Mouse (Mus musculus): ENCODE data around the gene 5830473C10Rik. TPM values are rescaled to one million over a fixed set of nuclear protein-coding genes. Genes with fewer than 3 reads are reported as not detected.

Gene 5830473C10Rik
- polyA plus RNA-seq, 1 experiment: not detected

GRCm38 (mm10) chr5:90594945-90595344, 34.0 kb downstream of the 5830473C10Rik start:
- Histone ChIP-seq H3K36me3 (ENCODE audit: control insufficient read depth, insufficient read depth) (no peaks in the 10 kb centered on the region), H3K79me3 (ENCODE audit: low read depth) (no peaks in the 10 kb centered on the region), H3K4me3 (ENCODE audit: insufficient read depth, poor library complexity, severe bottlenecking) (no peak overlapping the region), H3ac (ENCODE audit: control insufficient read depth, insufficient read length, low read depth) (peak overlapping the region; percentile 32), H3K27me3 (ENCODE audit: control insufficient read depth, insufficient read depth, insufficient read length) (no peaks in the 10 kb centered on the region), H3K79me2 (ENCODE audit: control insufficient read depth, insufficient read depth) (no peaks in the 10 kb centered on the region)
- TF ChIP-seq MAX (IDR thresholded peaks at IDR 0.05) (no peak), CEBPB (IDR thresholded peaks at IDR 0.05; ENCODE audit: low read depth) (no peak), CTCF (IDR thresholded peaks at IDR 0.05; ENCODE audit: control insufficient read depth, insufficient read depth, insufficient read length) (no peak), USF1 (IDR thresholded peaks at IDR 0.05; ENCODE audit: low read depth) (no peak), FOSL1 (IDR thresholded peaks at IDR 0.05; ENCODE audit: insufficient read depth, low read length, poor library complexity, severe bottlenecking) (no peak), MYOG (IDR thresholded peaks at IDR 0.05; ENCODE audit: control insufficient read depth, extremely low read depth, insufficient read length) (no peak), MYOD1 (IDR thresholded peaks at IDR 0.05; ENCODE audit: control insufficient read depth, insufficient read length, low read depth) (no peak)

- Histone ChIP-seq H3K79me3 (ENCODE audit: low read depth) (no peaks in the 10 kb centered on the region), H3K36me3 (ENCODE audit: control insufficient read depth, insufficient read depth) (no peaks in the 10 kb centered on the region), H3K79me2 (ENCODE audit: control insufficient read depth, insufficient read depth) (no peaks in the 10 kb centered on the region), H3ac (ENCODE audit: control insufficient read depth, insufficient read length, low read depth) (no peak overlapping the region), H3K4me3 (ENCODE audit: insufficient read depth, poor library complexity, severe bottlenecking) (no peak overlapping the region), H3K27me3 (ENCODE audit: control insufficient read depth, insufficient read depth, insufficient read length) (no peaks in the 10 kb centered on the region)
- TF ChIP-seq MYOG (IDR thresholded peaks at IDR 0.05; ENCODE audit: control insufficient read depth, extremely low read depth, insufficient read length) (no peak), CTCF (IDR thresholded peaks at IDR 0.05; ENCODE audit: control insufficient read depth, insufficient read depth, insufficient read length) (no peak), CEBPB (IDR thresholded peaks at IDR 0.05; ENCODE audit: low read depth) (no peak), MAX (IDR thresholded peaks at IDR 0.05) (no peak), FOSL1 (IDR thresholded peaks at IDR 0.05; ENCODE audit: insufficient read depth, low read length, poor library complexity, severe bottlenecking) (no peak), MYOD1 (IDR thresholded peaks at IDR 0.05; ENCODE audit: control insufficient read depth, insufficient read length, low read depth) (no peak), USF1 (IDR thresholded peaks at IDR 0.05; ENCODE audit: low read depth) (no peak)
Measured at GRCm38 (mm10) chr5:90596155-90596554, 35.2 kb downstream of the 5830473C10Rik start.

- no peaks in the 10 kb centered on the region for H3K36me3 ChIP-seq (ENCODE audit: control insufficient read depth, insufficient read depth)
- TF ChIP-seq CTCF (IDR thresholded peaks at IDR 0.05; ENCODE audit: control insufficient read depth, insufficient read depth, insufficient read length) (no peak), CEBPB (IDR thresholded peaks at IDR 0.05; ENCODE audit: low read depth) (no peak), USF1 (IDR thresholded peaks at IDR 0.05; ENCODE audit: low read depth) (no peak), MYOG (IDR thresholded peaks at IDR 0.05; ENCODE audit: control insufficient read depth, extremely low read depth, insufficient read length) (no peak), MAX (IDR thresholded peaks at IDR 0.05) (no peak), MYOD1 (IDR thresholded peaks at IDR 0.05; ENCODE audit: control insufficient read depth, insufficient read length, low read depth) (no peak)
- H3K4me3 ChIP-seq (ENCODE audit: insufficient read depth, poor library complexity, severe bottlenecking): no peak overlapping the region
- H3ac ChIP-seq (ENCODE audit: control insufficient read depth, insufficient read length, low read depth): no peak overlapping the region
- no peaks in the 10 kb centered on the region for H3K79me3 ChIP-seq (ENCODE audit: low read depth)
- H3K27me3 ChIP-seq (ENCODE audit: control insufficient read depth, insufficient read depth, insufficient read length): no peaks in the 10 kb centered on the region
- no peaks in the 10 kb centered on the region for H3K79me2 ChIP-seq (ENCODE audit: control insufficient read depth, insufficient read depth)
Measured at GRCm38 (mm10) chr5:90601469-90601868, 40.6 kb downstream of the 5830473C10Rik start.

- no peak for TF ChIP-seq MAX (IDR thresholded peaks at IDR 0.05)
- peak; percentile 12 for TF ChIP-seq MYOD1 (IDR thresholded peaks at IDR 0.05; ENCODE audit: control insufficient read depth, insufficient read length, low read depth)
- no peak for TF ChIP-seq CEBPB (IDR thresholded peaks at IDR 0.05; ENCODE audit: low read depth)
- H3K36me3 ChIP-seq (ENCODE audit: control insufficient read depth, insufficient read depth): no peaks in the 10 kb centered on the region
- no peaks in the 10 kb centered on the region for H3K79me3 ChIP-seq (ENCODE audit: low read depth)
- H3ac ChIP-seq (ENCODE audit: control insufficient read depth, insufficient read length, low read depth): no peak overlapping the region
- no peak overlapping the region for H3K4me3 ChIP-seq (ENCODE audit: insufficient read depth, poor library complexity, severe bottlenecking)
- H3K79me2 ChIP-seq (ENCODE audit: control insufficient read depth, insufficient read depth): no peaks in the 10 kb centered on the region
- no peaks in the 10 kb centered on the region for H3K27me3 ChIP-seq (ENCODE audit: control insufficient read depth, insufficient read depth, insufficient read length)
Measured at GRCm38 (mm10) chr5:90603407-90603923, 42.6 kb downstream of the 5830473C10Rik start.

GRCm38 (mm10) chr5:90608906-90609305, 48.0 kb downstream of the 5830473C10Rik start:
- H3K4me3 ChIP-seq (ENCODE audit: insufficient read depth, poor library complexity, severe bottlenecking): no peak overlapping the region
- no peaks in the 10 kb centered on the region for H3K27me3 ChIP-seq (ENCODE audit: control insufficient read depth, insufficient read depth, insufficient read length)
- H3K36me3 ChIP-seq (ENCODE audit: control insufficient read depth, insufficient read depth): no peaks in the 10 kb centered on the region
- TF ChIP-seq CTCF (IDR thresholded peaks at IDR 0.05; ENCODE audit: control insufficient read depth, insufficient read depth, insufficient read length) (no peak), MYOG (IDR thresholded peaks at IDR 0.05; ENCODE audit: control insufficient read depth, extremely low read depth, insufficient read length) (no peak), FOSL1 (IDR thresholded peaks at IDR 0.05; ENCODE audit: insufficient read depth, low read length, poor library complexity, severe bottlenecking) (no peak), CEBPB (IDR thresholded peaks at IDR 0.05; ENCODE audit: low read depth) (no peak), MAX (IDR thresholded peaks at IDR 0.05) (no peak), MYOD1 (IDR thresholded peaks at IDR 0.05; ENCODE audit: control insufficient read depth, insufficient read length, low read depth) (no peak), USF1 (IDR thresholded peaks at IDR 0.05; ENCODE audit: low read depth) (no peak)
- H3K79me2 ChIP-seq (ENCODE audit: control insufficient read depth, insufficient read depth): no peaks in the 10 kb centered on the region
- H3ac ChIP-seq (ENCODE audit: control insufficient read depth, insufficient read length, low read depth): no peak overlapping the region
- H3K79me3 ChIP-seq (ENCODE audit: low read depth): no peaks in the 10 kb centered on the region

GRCm38 (mm10) chr5:90611388-90611787, 50.5 kb downstream of the 5830473C10Rik start:
- H3K36me3 ChIP-seq (ENCODE audit: control insufficient read depth, insufficient read depth): no peaks in the 10 kb centered on the region
- no peak overlapping the region for H3ac ChIP-seq (ENCODE audit: control insufficient read depth, insufficient read length, low read depth)
- peak; percentile 81 for TF ChIP-seq MAX (IDR thresholded peaks at IDR 0.05)
- no peak for TF ChIP-seq CTCF (IDR thresholded peaks at IDR 0.05; ENCODE audit: control insufficient read depth, insufficient read depth, insufficient read length)
- peak; percentile 28 for TF ChIP-seq MYOD1 (IDR thresholded peaks at IDR 0.05; ENCODE audit: control insufficient read depth, insufficient read length, low read depth)
- peak; percentile 76 for TF ChIP-seq USF1 (IDR thresholded peaks at IDR 0.05; ENCODE audit: low read depth)
- TF ChIP-seq FOSL1 (IDR thresholded peaks at IDR 0.05; ENCODE audit: insufficient read depth, low read length, poor library complexity, severe bottlenecking): no peak
- no peak for TF ChIP-seq CEBPB (IDR thresholded peaks at IDR 0.05; ENCODE audit: low read depth)
- no peak for TF ChIP-seq MYOG (IDR thresholded peaks at IDR 0.05; ENCODE audit: control insufficient read depth, extremely low read depth, insufficient read length)
- no peaks in the 10 kb centered on the region for H3K79me2 ChIP-seq (ENCODE audit: control insufficient read depth, insufficient read depth)
- H3K79me3 ChIP-seq (ENCODE audit: low read depth): no peaks in the 10 kb centered on the region
- no peak overlapping the region for H3K4me3 ChIP-seq (ENCODE audit: insufficient read depth, poor library complexity, severe bottlenecking)
- no peaks in the 10 kb centered on the region for H3K27me3 ChIP-seq (ENCODE audit: control insufficient read depth, insufficient read depth, insufficient read length)
